Mouse (Mus musculus) testis, adult 2 months (tissue): ENCODE data around the gene Tmem230.

Experiments
- CTCF ChIP-seq: fragments of 200-500 bp; IDR thresholded peaks from 2 replicates; pipeline ENCODE4 v1.5.1; 2012; ENCODE audit warnings: low read depth, mild to moderate bottlenecking, inconsistent platforms, low read length, moderate library complexity; ENCODE audit not compliant: control insufficient read depth, insufficient read depth, insufficient replicate concordance
- POLR2A ChIP-seq: fragments of 200-500 bp; IDR thresholded peaks from 2 replicates; pipeline ENCODE4 v1.6.1; 2012; ENCODE audit warnings: low read depth, mild to moderate bottlenecking, inconsistent platforms, low read length, moderate library complexity; ENCODE audit not compliant: control insufficient read depth

GRCm38 (mm10) chr2:132264266-132264710 lies 16.7 kb upstream of the Tmem230 start:
- TF ChIP-seq CTCF (no peak), POLR2A (no peak)
